Mouse (Mus musculus) thymus, adult 2 months (tissue): ENCODE measurements around the gene Adam12. TPM values are rescaled to one million over a fixed set of nuclear protein-coding genes. Genes with fewer than 3 reads are reported as not detected.

Experiments used
- DNase-seq: peaks from one replicate; pipeline ENCODE4 v3.0.0; 2021
- H3K27ac ChIP-seq: fragments of 200-500 bp; 2 replicates; pipeline ENCODE4 v1.5.1; 2012; ENCODE audit warnings: low read length, control low read depth; ENCODE audit not compliant: control insufficient read depth, insufficient read depth
- H3K27me3 ChIP-seq: fragments of 200-500 bp; 2 replicates; pipeline ENCODE4 v1.6.1; 2012; ENCODE audit warnings: mild to moderate bottlenecking, low read length, moderate library complexity, mixed read lengths; ENCODE audit not compliant: control insufficient read depth, insufficient read depth
- H3K36me3 ChIP-seq: fragments of 200-500 bp; 2 replicates; pipeline ENCODE4 v1.6.1; 2012; ENCODE audit warnings: mild to moderate bottlenecking, low read length, moderate library complexity; ENCODE audit not compliant: control insufficient read depth, insufficient read depth
- H3K4me1 ChIP-seq: fragments of 200-500 bp; replicated peaks from 2 replicates; pipeline ENCODE4 v1.6.1; 2012; ENCODE audit warnings: low read length; ENCODE audit not compliant: control insufficient read depth, insufficient read depth
- H3K4me3 ChIP-seq: fragments of 200-500 bp; 2 replicates; pipeline ENCODE4 v1.5.1; 2012; ENCODE audit warnings: mild to moderate bottlenecking, low read length, control low read depth, moderate library complexity; ENCODE audit not compliant: control insufficient read depth, insufficient read depth
- CTCF ChIP-seq: fragments of 200-500 bp; IDR thresholded peaks from 2 replicates; pipeline ENCODE4 v1.5.1; 2012; ENCODE audit warnings: mild to moderate bottlenecking, control low read depth, low read length, moderate library complexity, borderline replicate concordance; ENCODE audit not compliant: control insufficient read depth, poor library complexity, insufficient read depth; ENCODE audit errors: extremely low read depth
- POLR2A ChIP-seq: fragments of 200-500 bp; IDR thresholded peaks from 2 replicates; pipeline ENCODE4 v1.6.1; 2012; ENCODE audit warnings: mild to moderate bottlenecking, low read length, control low read depth, moderate library complexity; ENCODE audit not compliant: control insufficient read depth, poor library complexity, insufficient read depth; ENCODE audit errors: extremely low read depth
- WGBS: fragments of 180-500 bp; shearing (Covaris S2); methylation state at CpG from one replicate; pipeline ENCODE4 v1.1.7; 2018; 5-methylcytosine and 5-hydroxymethylcytosine counted together
- polyA plus RNA-seq: library from polyadenylated mRNA; depleted of rRNA; stranded (reverse); fragments of >200 nt; gene quantifications from 2 replicates; pipeline ENCODE4 v1.2.3, GENCODE M21; 2012

Gene Adam12
- polyA plus RNA-seq, 1 experiment, result 29.0 TPM

GRCm38 (mm10) chr7:134227101-134227500 lies 4.8 kb downstream of the Adam12 start:
- TF ChIP-seq CTCF (no peak), POLR2A (no peak)
- Histone ChIP-seq H3K4me1 (0 out of 2 replicates have a peak, but pooled peaks cover 4% of the 10 kb centered on the region), H3K27me3 (no peaks in the 10 kb centered on the region), H3K27ac (no peak overlapping the region), H3K4me3 (no peak overlapping the region), H3K36me3 (no peaks in the 10 kb centered on the region)
- no peak for DNase-seq
- 96% methylated on average over 4 of the region's 4 CpGs for WGBS

- TF ChIP-seq CTCF (no peak), POLR2A (no peak)
- Histone ChIP-seq H3K27ac (no peak overlapping the region), H3K36me3 (no peaks in the 10 kb centered on the region), H3K27me3 (no peaks in the 10 kb centered on the region), H3K4me1 (0 out of 2 replicates have a peak, but pooled peaks cover 4% of the 10 kb centered on the region), H3K4me3 (no peak overlapping the region)
- WGBS, result 87% methylated on average over 3 of the region's 3 CpGs
- no peak for DNase-seq
These were observed 5.7 kb downstream of the Adam12 start for GRCm38 (mm10) chr7:134226231-134226630.

- TF ChIP-seq POLR2A (no peak), CTCF (no peak)
- Histone ChIP-seq H3K36me3 (no peaks in the 10 kb centered on the region), H3K4me1 (0 out of 2 replicates have a peak, but pooled peaks cover 4% of the 10 kb centered on the region), H3K4me3 (peak overlapping the region; percentile 50), H3K27me3 (no peaks in the 10 kb centered on the region), H3K27ac (peak overlapping the region; percentile 44; the same call in 1 of the 2 replicates)
- DNase-seq, result no peak
- 4% methylated on average over 89 of the region's 90 CpGs for WGBS
These were observed 7.0 kb downstream of the Adam12 start for GRCm38 (mm10) chr7:134224741-134225612.

GRCm38 (mm10) chr7:134224421-134224740 lies 7.6 kb downstream of the Adam12 start:
- peak; percentile 19 for DNase-seq
- WGBS, result 3% methylated on average over 14 of the region's 14 CpGs

GRCm38 (mm10) chr7:134223444-134224161 lies 8.3 kb downstream of the Adam12 start:
- 33% methylated on average over 16 of the region's 16 CpGs for WGBS
- Histone ChIP-seq H3K4me1 (0 out of 2 replicates have a peak, but pooled peaks cover 4% of the 10 kb centered on the region), H3K27me3 (no peaks in the 10 kb centered on the region), H3K27ac (no peak overlapping the region), H3K4me3 (no peak overlapping the region), H3K36me3 (no peaks in the 10 kb centered on the region)
- TF ChIP-seq CTCF, result no peak
- no peak for TF ChIP-seq POLR2A
- peak; percentile 48 for DNase-seq

More at GRCm38 (mm10) chr7:134224421-134224740, 7.6 kb downstream of the Adam12 start:
- H3K4me1 ChIP-seq, result 0 out of 2 replicates have a peak, but pooled peaks cover 4% of the 10 kb centered on the region
- no peak for TF ChIP-seq CTCF
- no peak for TF ChIP-seq POLR2A
- no peaks in the 10 kb centered on the region for H3K27me3 ChIP-seq
- H3K4me3 ChIP-seq, result peak overlapping the region; percentile 50
- H3K27ac ChIP-seq, result peak overlapping the region; percentile 44; the same call in 1 of the 2 replicates
- no peaks in the 10 kb centered on the region for H3K36me3 ChIP-seq

GRCm38 (mm10) chr7:134207956-134208355 lies 24.0 kb downstream of the Adam12 start:
- DNase-seq, result no peak
- H3K4me3 ChIP-seq, result no peak overlapping the region
- 90% methylated on average over 10 of the region's 10 CpGs for WGBS
- no peak for TF ChIP-seq POLR2A
- TF ChIP-seq CTCF, result no peak
- H3K4me1 ChIP-seq, result no peaks in the 10 kb centered on the region
- H3K36me3 ChIP-seq, result no peaks in the 10 kb centered on the region
- H3K27ac ChIP-seq, result no peak overlapping the region
- H3K27me3 ChIP-seq, result no peaks in the 10 kb centered on the region
